Mouse (Mus musculus): Measurements from ENCODE around the gene Ldlrad3.

The Ldlrad3 gene

DNA sequence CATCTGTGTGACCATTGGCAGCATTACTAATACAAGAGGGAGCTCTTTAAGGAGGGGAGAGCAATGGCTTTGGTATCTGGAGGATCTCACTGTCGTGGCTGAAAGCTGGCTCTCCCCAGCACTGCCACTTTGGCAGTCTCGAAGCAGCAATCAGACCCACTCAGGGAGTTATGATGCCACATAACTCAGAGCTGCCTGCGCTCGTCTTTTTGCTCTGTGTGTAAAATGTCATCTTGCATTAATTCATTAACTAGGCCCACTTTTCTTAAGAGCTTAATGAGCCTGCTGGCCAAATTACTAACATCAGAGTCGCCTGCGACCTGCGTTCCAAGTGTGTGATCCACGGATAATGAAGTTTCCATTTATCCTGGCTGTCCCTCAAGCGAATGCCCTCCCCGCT is 230.1 kb downstream of the Ldlrad3 start:
- no peak for DNase-seq

GRCm38 (mm10) chr2:101952951-101953361 is 233.2 kb downstream of the Ldlrad3 start:
- no peak for DNase-seq

DNA sequence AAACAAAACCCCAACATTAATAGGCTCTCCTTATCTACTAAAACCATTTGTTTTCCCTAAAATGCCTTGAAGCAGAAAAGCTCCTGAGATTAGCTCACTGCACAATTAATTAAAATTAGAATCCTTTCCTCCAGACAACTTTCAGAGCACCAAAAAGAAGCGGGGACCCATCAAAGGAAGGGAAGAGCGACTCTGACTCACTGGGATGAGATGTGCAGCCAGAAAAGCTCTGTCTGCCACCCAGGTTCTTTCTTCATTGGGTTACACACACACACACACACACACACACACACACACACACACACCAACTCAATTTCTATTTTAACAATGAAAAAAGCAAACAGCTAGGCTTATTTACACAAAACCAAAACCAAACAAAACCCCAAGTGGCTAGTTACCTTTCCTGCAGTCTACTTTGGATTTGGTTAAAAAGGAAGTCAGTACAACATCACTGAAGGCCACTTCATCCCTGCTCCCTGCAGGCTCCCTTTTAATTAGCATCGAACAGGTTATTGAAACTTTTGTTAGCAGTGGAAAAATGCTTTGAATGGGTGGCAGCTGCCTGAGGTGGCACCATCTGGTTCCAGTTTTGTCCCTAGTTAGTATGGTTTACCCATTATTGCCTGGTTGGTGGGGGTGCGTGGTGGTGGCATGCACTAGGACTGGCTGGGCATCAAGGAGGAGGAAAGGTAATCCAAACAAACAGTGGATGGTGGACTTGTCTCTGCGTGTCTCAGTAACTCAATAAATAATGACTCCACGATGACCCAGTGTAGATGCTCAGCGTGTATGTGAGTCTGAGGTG is 235.3 kb downstream of the Ldlrad3 start:
- DNase-seq, result no peak

DNA sequence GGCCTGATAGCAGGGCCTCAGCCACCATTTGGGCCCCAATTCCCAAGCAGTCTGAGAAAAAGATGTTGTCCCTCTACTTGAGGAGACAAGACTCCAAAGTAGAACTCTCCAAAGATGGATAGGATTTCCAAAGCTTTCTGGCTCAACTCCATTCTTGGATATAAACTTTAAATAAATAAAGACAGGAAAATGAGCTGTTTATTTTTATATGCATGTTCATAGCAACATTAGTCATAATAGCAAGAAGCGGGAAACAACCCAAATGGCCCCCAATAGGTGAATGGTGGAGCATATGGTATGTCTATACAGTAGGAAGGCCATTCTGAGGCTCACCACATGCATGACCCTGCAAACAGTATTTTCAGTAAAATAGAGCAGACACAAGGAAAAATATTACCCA is 251.2 kb downstream of the Ldlrad3 start:
- DNase-seq, result no peak

- no peak for DNase-seq
Measured at GRCm38 (mm10) chr2:101933301-101933700, 252.9 kb downstream of the Ldlrad3 start.

- no peak for DNase-seq
Measured at GRCm38 (mm10) chr2:101932169-101932936, 253.8 kb downstream of the Ldlrad3 start.

DNA sequence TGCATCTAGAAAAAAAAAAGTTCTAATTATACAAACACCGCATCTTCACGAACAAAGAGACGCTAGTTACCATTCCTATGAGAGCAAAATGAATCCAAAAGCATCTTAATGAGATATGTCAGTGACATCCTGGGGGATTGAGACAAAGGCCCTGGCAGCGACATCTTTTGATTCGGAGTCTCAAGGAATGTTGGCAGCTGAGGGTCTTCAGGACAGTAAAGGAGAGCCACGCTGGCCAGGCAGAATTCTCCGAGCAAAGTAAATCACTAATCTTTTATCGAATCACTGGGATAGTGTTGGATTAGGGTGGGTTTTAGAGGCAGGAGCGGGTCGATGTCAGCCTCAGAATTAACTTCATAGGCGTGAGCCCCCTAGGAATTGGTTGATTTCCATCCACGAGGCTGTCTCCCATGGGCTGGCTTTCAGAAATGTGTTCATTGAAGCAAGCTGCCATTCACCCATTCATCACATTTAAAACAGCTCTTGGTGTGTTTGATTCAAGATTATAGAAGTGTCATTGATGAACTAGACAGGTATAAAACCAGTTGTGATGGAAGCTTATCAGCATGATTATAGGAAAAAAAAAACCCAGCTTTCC is 260.5 kb downstream of the Ldlrad3 start:
- DNase-seq, result no peak

- DNase-seq, result no peak
Measured at GRCm38 (mm10) chr2:101925183-101925582, 261.0 kb downstream of the Ldlrad3 start.

DNA sequence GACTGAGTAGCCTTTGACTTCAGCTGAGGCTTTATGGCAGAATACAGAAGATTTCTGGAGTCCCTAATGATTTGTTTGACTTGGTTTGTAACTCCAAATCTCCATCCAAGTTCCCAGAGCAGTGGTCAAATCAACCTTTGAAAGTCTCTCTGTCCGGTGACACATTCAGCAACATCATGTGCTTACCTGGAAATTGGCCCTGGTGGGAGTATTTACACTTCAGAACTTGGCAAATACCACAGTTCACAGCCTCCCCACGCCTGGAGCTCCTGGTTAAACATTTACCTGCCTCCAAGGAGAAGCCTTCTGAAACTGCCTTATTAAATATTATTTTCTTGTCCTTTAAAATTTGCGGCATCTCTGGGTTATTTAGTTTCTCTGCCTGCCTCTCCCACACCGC is 263.0 kb downstream of the Ldlrad3 start:
- peak; percentile 18 for DNase-seq

- DNase-seq, result no peak
Measured at GRCm38 (mm10) chr2:101922302-101922701, 263.9 kb downstream of the Ldlrad3 start.

DNA sequence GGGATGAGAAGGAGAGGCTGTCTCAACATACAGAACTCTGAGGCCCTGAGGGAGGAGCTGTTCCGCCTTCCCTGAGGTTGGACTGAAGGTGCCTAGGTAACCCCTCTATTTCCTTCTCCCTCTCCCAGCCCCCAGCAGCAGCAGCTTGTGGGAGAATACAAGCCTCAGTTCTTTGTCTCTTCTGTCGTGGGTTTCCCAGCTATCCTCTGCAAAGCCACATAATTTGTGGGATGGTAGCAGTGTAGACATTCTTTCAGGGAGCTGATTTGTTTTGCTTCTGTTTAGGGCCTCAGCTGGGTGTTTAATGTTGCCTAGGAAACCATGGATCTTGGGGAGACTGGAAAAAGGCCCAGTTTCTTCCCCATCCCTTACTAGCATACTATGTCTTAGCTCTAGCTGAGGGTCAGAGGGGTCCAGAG is 266.0 kb downstream of the Ldlrad3 start:
- DNase-seq, result no peak

DNA sequence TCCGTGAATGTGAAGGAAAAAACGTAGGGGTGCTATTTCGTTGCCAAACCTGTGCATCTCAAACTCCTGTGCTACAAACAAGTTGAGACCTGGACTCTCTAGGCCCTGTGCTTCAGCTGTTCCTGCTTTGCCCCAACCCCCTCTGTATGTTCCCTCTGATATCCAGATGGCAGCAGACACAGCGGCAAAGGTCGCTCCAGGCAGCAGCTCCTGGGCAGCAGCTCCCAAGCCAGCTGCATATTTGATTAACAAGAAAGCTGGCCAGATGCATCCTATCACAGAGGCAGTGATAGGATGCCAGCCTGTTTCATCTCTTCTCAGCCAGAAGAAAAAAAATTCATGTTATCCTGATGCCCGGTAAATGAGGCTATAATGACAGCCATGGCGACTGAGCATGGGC is 267.7 kb downstream of the Ldlrad3 start:
- DNase-seq, result no peak

DNA sequence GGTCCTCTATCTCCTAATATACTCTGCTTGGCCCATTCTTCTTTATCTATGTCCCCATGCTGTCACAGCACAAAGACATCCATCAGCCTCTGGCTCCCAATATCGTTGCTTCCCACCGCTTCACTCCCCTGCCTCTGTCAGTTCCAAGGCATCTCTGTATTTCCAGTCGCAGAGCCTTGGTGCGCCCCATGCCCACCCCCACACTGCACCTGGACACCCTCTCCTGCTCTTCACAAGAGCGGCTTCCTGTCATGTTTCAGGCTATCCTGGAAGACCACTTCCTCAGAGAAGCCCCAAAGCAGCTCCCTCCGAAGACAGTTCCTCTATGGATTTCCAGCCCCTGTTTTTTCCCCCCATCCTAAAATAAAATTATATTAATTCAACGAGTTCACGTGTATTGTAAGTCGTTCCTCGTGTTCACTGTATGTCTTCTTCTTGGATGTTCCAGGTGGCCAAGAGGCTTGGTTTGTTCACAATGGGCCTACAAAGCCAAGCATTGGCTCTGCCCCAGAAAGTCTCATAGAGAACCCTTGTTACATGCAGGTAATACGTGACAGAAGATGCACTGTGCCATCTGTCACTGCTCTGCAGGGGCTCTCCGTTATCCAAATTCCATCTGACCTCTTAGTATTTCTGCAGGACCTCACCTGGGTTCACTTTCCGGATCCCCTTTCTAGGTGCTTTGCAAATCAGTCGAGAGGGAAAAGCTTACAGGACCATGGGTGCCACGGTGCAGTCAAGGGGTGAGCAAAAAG is 276.7 kb downstream of the Ldlrad3 start:
- DNase-seq, result no peak

- no peak for DNase-seq
Measured at GRCm38 (mm10) chr2:101908773-101909172, 277.4 kb downstream of the Ldlrad3 start.

- no peak for DNase-seq
Measured at GRCm38 (mm10) chr2:101907386-101908022, 278.7 kb downstream of the Ldlrad3 start.

DNA sequence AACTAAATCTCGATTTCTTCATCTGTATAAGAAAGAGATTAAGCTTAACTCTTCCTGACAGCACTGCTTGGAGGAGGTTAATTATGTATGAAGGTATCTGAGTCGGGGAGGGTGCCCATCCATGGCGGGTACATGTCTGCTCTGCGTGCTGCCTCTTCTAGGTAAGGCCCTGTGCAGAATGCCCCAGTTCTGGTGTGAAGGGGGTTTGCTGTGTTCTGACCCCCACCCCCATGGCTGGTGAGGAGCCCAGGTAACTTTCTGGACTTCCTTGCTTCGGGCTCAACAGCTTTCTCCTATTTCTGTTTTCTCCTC is 279.9 kb downstream of the Ldlrad3 start:
- no peak for DNase-seq

GRCm38 (mm10) chr2:101905534-101906378 is 280.4 kb downstream of the Ldlrad3 start:
- DNase-seq, result peak; percentile 88

DNA sequence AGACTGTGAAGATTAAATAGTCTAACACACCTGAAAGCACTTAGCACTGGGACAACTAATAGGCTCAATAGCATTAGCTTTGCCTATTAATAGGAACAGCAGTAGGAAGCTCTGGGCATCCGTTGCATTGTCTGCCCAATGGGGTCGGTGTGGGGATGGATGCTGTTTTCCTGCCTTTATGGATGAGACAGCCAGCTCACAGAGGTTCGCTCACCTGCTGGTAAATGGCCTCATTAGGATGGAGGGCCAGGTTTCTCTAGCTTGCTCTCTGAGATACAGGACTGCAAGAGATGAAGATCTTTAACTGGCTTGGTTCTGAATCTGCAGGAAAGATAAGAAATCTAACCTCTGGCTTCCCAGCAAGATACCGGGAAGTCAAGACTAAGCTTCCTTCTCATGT is 284.0 kb downstream of the Ldlrad3 start:
- no peak for DNase-seq

Data from lung, postnatal 10 days (tissue).